Mouse (Mus musculus): ENCODE data around the gene Derl2.
A peak's percentile ranks its signal among the peaks of the same experiment; 100 is the strongest.

Gene Derl2

GRCm38 (mm10) chr11:71019201-71020068, at the start of gene Derl2, which contains the start of gene Mis12:
Gene Derl2, minus strand, starts transcription at chr11:71019841.
Gene Mis12, plus strand, starts transcription at chr11:71019611.
- peak; percentile 97 for DNase-seq

GRCm38 (mm10) chr11:71052554-71052953, 32.9 kb upstream of the Derl2 start:
- peak; percentile 7 for DNase-seq

GRCm38 (mm10) chr11:71039526-71040298, 20.1 kb upstream of the Derl2 start:
- DNase-seq = no peak

- DNase-seq = peak; percentile 29
Measured at GRCm38 (mm10) chr11:71033163-71033761, 13.6 kb upstream of the Derl2 start, which contains the start of gene 6330403K07Rik. Gene 6330403K07Rik, minus strand, starts transcription at chr11:71033513.

GRCm38 (mm10) chr11:71032491-71033162, 13.0 kb upstream of the Derl2 start:
- no peak for DNase-seq

- no peak for DNase-seq
Measured at GRCm38 (mm10) chr11:71032070-71032469, 12.4 kb upstream of the Derl2 start.

GRCm38 (mm10) chr11:71029403-71030118, 9.9 kb upstream of the Derl2 start:
- no peak for DNase-seq

- DNase-seq = no peak
Measured at GRCm38 (mm10) chr11:71028280-71028679, 8.6 kb upstream of the Derl2 start.

GRCm38 (mm10) chr11:71018416-71019200, 1.0 kb downstream of the Derl2 start:
- no peak for DNase-seq

- DNase-seq = no peak
Measured at GRCm38 (mm10) chr11:71017051-71017450, 2.6 kb downstream of the Derl2 start.

- DNase-seq = peak; percentile 7
Measured at GRCm38 (mm10) chr11:71012743-71013142, 6.9 kb downstream of the Derl2 start.

GRCm38 (mm10) chr11:71008321-71008720, 11.3 kb downstream of the Derl2 start:
- DNase-seq = no peak

GRCm38 (mm10) chr11:71007831-71008230, 11.8 kb downstream of the Derl2 start:
- DNase-seq = peak; percentile 9

GRCm38 (mm10) chr11:71007026-71007425, 12.6 kb downstream of the Derl2 start:
- DNase-seq = no peak

- DNase-seq = no peak
Measured at GRCm38 (mm10) chr11:71005046-71005445, 14.6 kb downstream of the Derl2 start.

- DNase-seq = peak; percentile 96
Measured at GRCm38 (mm10) chr11:71004316-71004773, 15.3 kb downstream of the Derl2 start, which contains the start of gene Dhx33. Gene Dhx33, minus strand, starts transcription at chr11:71004437.

GRCm38 (mm10) chr11:71003611-71004315, 15.9 kb downstream of the Derl2 start:
- DNase-seq = no peak

GRCm38 (mm10) chr11:71001167-71001566, 18.5 kb downstream of the Derl2 start:
- DNase-seq = no peak

- DNase-seq = peak; percentile 97
Measured at GRCm38 (mm10) chr11:70982557-70983228, 36.9 kb downstream of the Derl2 start, which contains the start of gene C1qbp. Gene C1qbp, minus strand, starts transcription at chr11:70983026.

GRCm38 (mm10) chr11:70982030-70982429, 37.6 kb downstream of the Derl2 start:
- no peak for DNase-seq

Data from lung, postnatal 14 days (tissue).